Mouse (Mus musculus): ENCODE results near the gene Mex3b. TPM values are rescaled to one million over a fixed set of nuclear protein-coding genes. Genes with fewer than 3 reads are reported as not detected.

Gene Mex3b
- polyA plus RNA-seq, 1 experiment = 9.0 TPM

- WGBS = 71% methylated on average over 1 of the region's 1 CpGs
- Histone ChIP-seq H3K27me3 (ENCODE audit: control insufficient read depth, insufficient read depth, low read length) (no peaks in the 10 kb centered on the region), H3K4me3 (replicated peaks; ENCODE audit: insufficient read depth, low read depth, low read length) (no peak overlapping the region), H3K4me1 (ENCODE audit: control insufficient read depth, insufficient read depth, low read length) (no peaks in the 10 kb centered on the region), H3K27ac (ENCODE audit: insufficient read depth, low read length) (no peak overlapping the region)
- TF ChIP-seq POLR2A (IDR thresholded peaks at IDR 0.05; ENCODE audit: borderline replicate concordance, insufficient read depth, low read length) (no peak), CTCF (IDR thresholded peaks at IDR 0.05; ENCODE audit: borderline replicate concordance, insufficient read depth, low read depth, low read length) (no peak)
- DNase-seq = no peak
Measured at GRCm38 (mm10) chr7:82838414-82838813, 28.7 kb upstream of the Mex3b start.

- DNase-seq = no peak
- Histone ChIP-seq H3K27ac (ENCODE audit: insufficient read depth, low read length) (no peak overlapping the region), H3K4me3 (replicated peaks; ENCODE audit: insufficient read depth, low read depth, low read length) (no peak overlapping the region), H3K4me1 (ENCODE audit: control insufficient read depth, insufficient read depth, low read length) (no peaks in the 10 kb centered on the region), H3K27me3 (ENCODE audit: control insufficient read depth, insufficient read depth, low read length) (no peaks in the 10 kb centered on the region)
- TF ChIP-seq CTCF (IDR thresholded peaks at IDR 0.05; ENCODE audit: borderline replicate concordance, insufficient read depth, low read depth, low read length) (no peak), POLR2A (IDR thresholded peaks at IDR 0.05; ENCODE audit: borderline replicate concordance, insufficient read depth, low read length) (no peak)
- WGBS = 46% methylated on average over 11 of the region's 11 CpGs
Measured at GRCm38 (mm10) chr7:82838965-82839675, 28.0 kb upstream of the Mex3b start.

GRCm38 (mm10) chr7:82842222-82842920 lies 24.8 kb upstream of the Mex3b start:
- WGBS = 34% methylated on average over 10 of the region's 10 CpGs
- DNase-seq = no peak
- Histone ChIP-seq H3K27ac (ENCODE audit: insufficient read depth, low read length) (no peak overlapping the region), H3K27me3 (ENCODE audit: control insufficient read depth, insufficient read depth, low read length) (no peaks in the 10 kb centered on the region), H3K4me3 (replicated peaks; ENCODE audit: insufficient read depth, low read depth, low read length) (no peak overlapping the region), H3K4me1 (ENCODE audit: control insufficient read depth, insufficient read depth, low read length) (no peaks in the 10 kb centered on the region)
- TF ChIP-seq CTCF (IDR thresholded peaks at IDR 0.05; ENCODE audit: borderline replicate concordance, insufficient read depth, low read depth, low read length) (no peak), POLR2A (IDR thresholded peaks at IDR 0.05; ENCODE audit: borderline replicate concordance, insufficient read depth, low read length) (no peak)

- no peaks in the 10 kb centered on the region for H3K4me1 ChIP-seq (ENCODE audit: control insufficient read depth, insufficient read depth, low read length)
- no peak for TF ChIP-seq POLR2A (IDR thresholded peaks at IDR 0.05; ENCODE audit: borderline replicate concordance, insufficient read depth, low read length)
- no peak for TF ChIP-seq CTCF (IDR thresholded peaks at IDR 0.05; ENCODE audit: borderline replicate concordance, insufficient read depth, low read depth, low read length)
- WGBS = 73% methylated on average over 3 of the region's 3 CpGs
- no peak overlapping the region for H3K4me3 ChIP-seq (replicated peaks; ENCODE audit: insufficient read depth, low read depth, low read length)
- H3K27ac ChIP-seq (ENCODE audit: insufficient read depth, low read length) = no peak overlapping the region
- no peaks in the 10 kb centered on the region for H3K27me3 ChIP-seq (ENCODE audit: control insufficient read depth, insufficient read depth, low read length)
- DNase-seq = no peak
Measured at GRCm38 (mm10) chr7:82850756-82851155, 16.4 kb upstream of the Mex3b start.

GRCm38 (mm10) chr7:82851670-82852069 lies 15.5 kb upstream of the Mex3b start:
- WGBS = 97% methylated on average over 4 of the region's 4 CpGs
- H3K27ac ChIP-seq (ENCODE audit: insufficient read depth, low read length) = no peak overlapping the region
- DNase-seq = no peak
- H3K27me3 ChIP-seq (ENCODE audit: control insufficient read depth, insufficient read depth, low read length) = no peaks in the 10 kb centered on the region
- H3K4me3 ChIP-seq (replicated peaks; ENCODE audit: insufficient read depth, low read depth, low read length) = no peak overlapping the region
- no peaks in the 10 kb centered on the region for H3K4me1 ChIP-seq (ENCODE audit: control insufficient read depth, insufficient read depth, low read length)
- TF ChIP-seq CTCF (IDR thresholded peaks at IDR 0.05; ENCODE audit: borderline replicate concordance, insufficient read depth, low read depth, low read length) (no peak), POLR2A (IDR thresholded peaks at IDR 0.05; ENCODE audit: borderline replicate concordance, insufficient read depth, low read length) (no peak)

- H3K4me3 ChIP-seq (replicated peaks; ENCODE audit: insufficient read depth, low read depth, low read length) = no peak overlapping the region
Measured at GRCm38 (mm10) chr7:82854195-82854766, 12.9 kb upstream of the Mex3b start.

GRCm38 (mm10) chr7:82858611-82859010 lies 8.5 kb upstream of the Mex3b start:
- WGBS = 70% methylated on average over 4 of the region's 4 CpGs
- no peak overlapping the region for H3K4me3 ChIP-seq (replicated peaks; ENCODE audit: insufficient read depth, low read depth, low read length)
- DNase-seq = no peak
- TF ChIP-seq POLR2A (IDR thresholded peaks at IDR 0.05; ENCODE audit: borderline replicate concordance, insufficient read depth, low read length) = no peak
- TF ChIP-seq CTCF (IDR thresholded peaks at IDR 0.05; ENCODE audit: borderline replicate concordance, insufficient read depth, low read depth, low read length) = no peak
- H3K27me3 ChIP-seq (ENCODE audit: control insufficient read depth, insufficient read depth, low read length) = no peaks in the 10 kb centered on the region
- no peak overlapping the region for H3K27ac ChIP-seq (ENCODE audit: insufficient read depth, low read length)
- H3K4me1 ChIP-seq (ENCODE audit: control insufficient read depth, insufficient read depth, low read length) = no peaks in the 10 kb centered on the region

More at GRCm38 (mm10) chr7:82854195-82854766, 12.9 kb upstream of the Mex3b start:
- 54% methylated on average over 3 of the region's 3 CpGs for WGBS
- H3K27me3 ChIP-seq (ENCODE audit: control insufficient read depth, insufficient read depth, low read length) = no peaks in the 10 kb centered on the region
- no peak for DNase-seq
- H3K27ac ChIP-seq (ENCODE audit: insufficient read depth, low read length) = no peak overlapping the region
- H3K4me1 ChIP-seq (ENCODE audit: control insufficient read depth, insufficient read depth, low read length) = no peaks in the 10 kb centered on the region
- TF ChIP-seq CTCF (IDR thresholded peaks at IDR 0.05; ENCODE audit: borderline replicate concordance, insufficient read depth, low read depth, low read length) (no peak), POLR2A (IDR thresholded peaks at IDR 0.05; ENCODE audit: borderline replicate concordance, insufficient read depth, low read length) (no peak)
